12 mouse cellular contexts compared by ENCODE assay signal in genomic region chr4:99939711-99940505, GRCm38 (mm10). TPM values are rescaled to one million over a fixed set of nuclear protein-coding genes. Genes with fewer than 3 reads are reported as not detected.
A peak's percentile ranks its signal among the peaks of the same experiment; 100 is the strongest.
DNase-seq lines count a peak whose midpoint lies in the region; ATAC-seq lines count a peak whose summit lies in the region.
"Had no signal": no experiment of that assay in that cellular context is flagged by ENCODE, and none has a peak within 500 bp of the region (broad histone marks: within the 10 kb centered on the region; RNA-seq: fewer than 3 reads in every experiment).

No protein-coding gene starts in this region.

- WGBS in hindbrain, embryonic 12.5 days: 63% methylated on average over 16 of the region's 16 CpGs
- 85% methylated on average over 16 of the region's 16 CpGs for WGBS in hindbrain, embryonic 10.5 days
- WGBS in midbrain, embryonic 14.5 days: 46% methylated on average over 16 of the region's 16 CpGs
- WGBS in midbrain, embryonic 11.5 days: 81% methylated on average over 16 of the region's 16 CpGs

- H3K9me3 ChIP-seq in hindbrain, embryonic 12.5 days (replicated peaks): no peaks in the 10 kb centered on the region
- no peaks in the 10 kb centered on the region for H3K9me3 ChIP-seq in hindbrain, embryonic 10.5 days
- no peaks in the 10 kb centered on the region for H3K9me3 ChIP-seq in midbrain, embryonic 14.5 days (ENCODE audit: control insufficient read depth, low read length)
- H3K9me3 ChIP-seq in midbrain, embryonic 11.5 days (ENCODE audit: control insufficient read depth, low read length): no peaks in the 10 kb centered on the region
- H3K9me3 ChIP-seq: embryonic facial prominence, embryonic 12.5 days; G1E had no signal

- H3K4me1 ChIP-seq in hindbrain, embryonic 12.5 days: no peaks in the 10 kb centered on the region
- H3K4me1 ChIP-seq in hindbrain, embryonic 10.5 days (replicated peaks): peaks cover 8% of the 10 kb centered on the region; the same call in 1 of the 2 replicates
- no peaks in the 10 kb centered on the region for H3K4me1 ChIP-seq in midbrain, embryonic 14.5 days (ENCODE audit: control insufficient read depth, insufficient read depth, low read length)
- peaks cover 2% of the 10 kb centered on the region; the same call in 1 of the 2 replicates for H3K4me1 ChIP-seq in midbrain, embryonic 11.5 days (ENCODE audit: control insufficient read depth, insufficient read depth, low read length)
- H3K4me1 ChIP-seq: embryonic facial prominence, embryonic 12.5 days had no signal

- H3K27me3 ChIP-seq in hindbrain, embryonic 12.5 days: no peaks in the 10 kb centered on the region
- H3K27me3 ChIP-seq in hindbrain, embryonic 10.5 days (ENCODE audit: insufficient read depth, poor library complexity, severe bottlenecking): no peaks in the 10 kb centered on the region
- no peaks in the 10 kb centered on the region for H3K27me3 ChIP-seq in midbrain, embryonic 14.5 days (ENCODE audit: control insufficient read depth, insufficient read depth, low read length)
- H3K27me3 ChIP-seq in midbrain, embryonic 11.5 days (ENCODE audit: control insufficient read depth, insufficient read depth, low read length): no peaks in the 10 kb centered on the region
- H3K27me3 ChIP-seq: embryonic facial prominence, embryonic 12.5 days had no signal

- no peak for ATAC-seq in hindbrain, embryonic 12.5 days (ENCODE audit: low FRiP score)
- no peak for ATAC-seq in midbrain, embryonic 14.5 days (ENCODE audit: low FRiP score, low TSS enrichment)
- ATAC-seq in midbrain, embryonic 11.5 days (ENCODE audit: low FRiP score): no peak
- ATAC-seq: activated CD4-positive, CD25-positive, alpha-beta regulatory T cell, adult 4 months had no signal

- DNase-seq in cerebellum, postnatal 14 days: peak; percentile 34 to 57
- no peak for DNase-seq in cerebellum, adult 18-20 months
- DNase-seq in hindbrain, embryonic 10.5 days (ENCODE audit: low spot score): no peak
- peak; percentile 65 for DNase-seq in midbrain, embryonic 14.5 days
- no peak for DNase-seq in midbrain, embryonic 11.5 days (ENCODE audit: low spot score, missing footprints)
- DNase-seq in mesoderm, embryonic 11.5 days (ENCODE audit: low read depth, low spot score): peak; percentile 23
- no peak for DNase-seq in cerebellum, adult 9-11 months
- DNase-seq: thymus, postnatal 36 days had no signal

- H3K9ac ChIP-seq in hindbrain, embryonic 12.5 days: no peak overlapping the region
- no peak overlapping the region for H3K9ac ChIP-seq in midbrain, embryonic 14.5 days (replicated peaks; ENCODE audit: low read length)
- H3K9ac ChIP-seq in midbrain, embryonic 11.5 days (ENCODE audit: low read length): no peak overlapping the region
- H3K9ac ChIP-seq: embryonic facial prominence, embryonic 12.5 days had no signal

- H3K4me2 ChIP-seq in hindbrain, embryonic 12.5 days (replicated peaks): no peak overlapping the region
- H3K4me2 ChIP-seq in midbrain, embryonic 14.5 days (ENCODE audit: low read length): no peak overlapping the region
- no peak overlapping the region for H3K4me2 ChIP-seq in midbrain, embryonic 11.5 days
- H3K4me2 ChIP-seq: embryonic facial prominence, embryonic 12.5 days had no signal

- no peak overlapping the region for H3K4me3 ChIP-seq in hindbrain, embryonic 12.5 days
- H3K4me3 ChIP-seq in hindbrain, embryonic 10.5 days: no peak overlapping the region
- no peak overlapping the region for H3K4me3 ChIP-seq in midbrain, embryonic 14.5 days (replicated peaks; ENCODE audit: low read depth, low read length)
- H3K4me3 ChIP-seq in midbrain, embryonic 11.5 days (ENCODE audit: low read depth, low read length): no peak overlapping the region
- H3K4me3 ChIP-seq: embryonic facial prominence, embryonic 12.5 days had no signal

- H3K36me3 ChIP-seq in hindbrain, embryonic 12.5 days: no peaks in the 10 kb centered on the region
- H3K36me3 ChIP-seq in hindbrain, embryonic 10.5 days: 0 out of 2 replicates have a peak, but pooled peaks cover 2% of the 10 kb centered on the region
- H3K36me3 ChIP-seq in midbrain, embryonic 14.5 days (ENCODE audit: control insufficient read depth, insufficient read depth, low read length): no peaks in the 10 kb centered on the region
- H3K36me3 ChIP-seq in midbrain, embryonic 11.5 days (ENCODE audit: control insufficient read depth, insufficient read depth, low read length): no peaks in the 10 kb centered on the region
- H3K36me3 ChIP-seq: embryonic facial prominence, embryonic 12.5 days had no signal

- H3K27ac ChIP-seq in hindbrain, embryonic 12.5 days: 0 out of 2 replicates have a peak overlapping the region, but pooled peaks have one; percentile 4
- H3K27ac ChIP-seq in hindbrain, embryonic 10.5 days: no peak overlapping the region
- no peak overlapping the region for H3K27ac ChIP-seq in midbrain, embryonic 14.5 days (replicated peaks; ENCODE audit: low read depth, low read length)
- no peak overlapping the region for H3K27ac ChIP-seq in midbrain, embryonic 11.5 days (ENCODE audit: low read depth, low read length)
- H3K27ac ChIP-seq: embryonic facial prominence, embryonic 12.5 days had no signal

RNA-seq across cellular contexts. Expression of gene Itgb3bp, which starts 10.3 kb away (rescaled TPM):
- 32.5 and 35.6 TPM in 2 replicates for polyA plus RNA-seq in hindbrain, embryonic 12.5 days (2016; fragmentation: Nextera tagmentation; extraction: Ambion mirVana)
- polyA plus RNA-seq in hindbrain, embryonic 10.5 days (2016; fragmentation: Nextera tagmentation; extraction: Ambion mirVana): 51.8 and 56.2 TPM in 2 replicates
- 12.7 and 19.0 TPM in 2 replicates for polyA plus RNA-seq in midbrain, embryonic 14.5 days (2014; fragmentation: Nextera tagmentation; extraction: Ambion mirVana)
- polyA plus RNA-seq in midbrain, embryonic 11.5 days (2014; fragmentation: Nextera tagmentation; extraction: Ambion mirVana): 66.5 and 69.2 TPM in 2 replicates

RNA-seq across cellular contexts. Expression of gene Pgm1, which starts 10.7 kb away (rescaled TPM):
- polyA plus RNA-seq in hindbrain, embryonic 12.5 days (2016; fragmentation: Nextera tagmentation; extraction: Ambion mirVana): 47.6 and 48.8 TPM in 2 replicates
- polyA plus RNA-seq in hindbrain, embryonic 10.5 days (2016; fragmentation: Nextera tagmentation; extraction: Ambion mirVana): 61.3 and 71.8 TPM in 2 replicates
- 65.5 and 76.0 TPM in 2 replicates for polyA plus RNA-seq in midbrain, embryonic 14.5 days (2014; fragmentation: Nextera tagmentation; extraction: Ambion mirVana)
- 46.6 and 46.7 TPM in 2 replicates for polyA plus RNA-seq in midbrain, embryonic 11.5 days (2014; fragmentation: Nextera tagmentation; extraction: Ambion mirVana)

Comparison
In these comparisons a context has a peak if more than half of its experiments do, and no peak if none do; other contexts are left out.
1. DNase-seq: peak in cerebellum, postnatal 14 days (2 of 2), midbrain, embryonic 14.5 days (single experiment) and mesoderm, embryonic 11.5 days (single experiment); none in cerebellum, adult 18-20 months (0 of 2), hindbrain, embryonic 10.5 days (single experiment), midbrain, embryonic 11.5 days (single experiment) and cerebellum, adult 9-11 months (single experiment).